Mouse (Mus musculus): ENCODE measurements around the gene Tln1.

DNA sequence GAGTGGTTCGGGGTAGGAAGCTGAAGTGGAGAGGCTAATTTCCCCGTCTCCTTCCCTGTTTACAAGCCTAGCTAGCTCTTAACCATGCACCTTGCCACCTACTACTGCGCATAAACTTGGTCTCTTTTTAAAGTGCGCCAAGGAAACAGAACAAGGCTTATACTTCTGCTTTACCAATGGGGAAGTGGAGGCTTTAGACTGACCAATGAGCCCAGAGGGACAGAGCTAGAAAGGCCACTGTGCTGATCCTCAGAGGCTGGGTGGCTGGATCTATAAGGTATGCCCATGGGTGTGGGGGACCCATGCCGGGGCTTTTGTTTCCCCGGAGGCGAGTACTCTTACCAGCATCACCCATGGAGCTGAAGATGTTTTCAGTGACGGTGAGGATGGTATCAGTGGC is 15.3 kb downstream of the Tln1 start:
- TF ChIP-seq POLR2A (IDR thresholded peaks at IDR 0.05; ENCODE audit: insufficient read length, low read depth) (no peak), TCF12 (IDR thresholded peaks at IDR 0.05; ENCODE audit: insufficient read depth, poor library complexity, severe bottlenecking) (no peak), TCF3 (IDR thresholded peaks at IDR 0.05; ENCODE audit: insufficient read length, low read depth) (no peak), SRF (IDR thresholded peaks at IDR 0.05; ENCODE audit: control insufficient read depth, insufficient read length, low read depth) (no peak), MAX (IDR thresholded peaks at IDR 0.05; ENCODE audit: low read depth) (no peak), REST (IDR thresholded peaks at IDR 0.05; ENCODE audit: insufficient read depth, insufficient read length) (no peak), CEBPB (IDR thresholded peaks at IDR 0.05; ENCODE audit: insufficient read depth, poor library complexity, severe bottlenecking) (no peak)

All from myocyte (in vitro differentiated cells).